Mouse (Mus musculus) kidney, embryonic 16.5 days (tissue): ENCODE measurements at regions not wholly inside any gene's neighbourhood (a gene's known extent, or its start where the extent isn't known, plus 50 kb on each side); places are given as distances from the start of the nearest gene placed in this dataset.

Experiments
- ATAC-seq: fragments of 200-750 bp; cut with Nextera tagmentation; 2 replicates; pipeline ENCODE4 v1.8.0; 2017; ENCODE audit warnings: moderate TSS enrichment; ENCODE audit not compliant: low FRiP score, low TSS enrichment
- H3K27ac ChIP-seq: fragments of 300-500 bp; sonication (generic); 2 replicates; pipeline ENCODE4 v1.5.1; 2014; ENCODE audit warnings: low read length
- H3K27me3 ChIP-seq: fragments of 300-500 bp; sonication (generic); 2 replicates; pipeline ENCODE4 v1.6.1; 2014; ENCODE audit warnings: low read length, control low read depth, mixed read lengths; ENCODE audit not compliant: insufficient read depth
- H3K36me3 ChIP-seq: fragments of 300-500 bp; sonication (generic); 2 replicates; pipeline ENCODE4 v1.6.1; 2014; ENCODE audit warnings: low read length, control low read depth, mixed read lengths; ENCODE audit not compliant: insufficient read depth
- H3K4me1 ChIP-seq: fragments of 300-500 bp; sonication (generic); 2 replicates; pipeline ENCODE4 v1.6.1; 2014; ENCODE audit warnings: low read length, control low read depth, mixed read lengths; ENCODE audit not compliant: insufficient read depth
- H3K4me2 ChIP-seq: fragments of 300-500 bp; sonication (generic); replicated peaks from 2 replicates; pipeline ENCODE4 v1.6.1; 2014; ENCODE audit warnings: low read depth, low read length
- H3K4me3 ChIP-seq: fragments of 300-500 bp; sonication (generic); 2 replicates; pipeline ENCODE4 v1.5.1; 2014; ENCODE audit warnings: mild to moderate bottlenecking, low read length
- H3K9ac ChIP-seq: fragments of 300-500 bp; sonication (generic); replicated peaks from 2 replicates; pipeline ENCODE4 v1.6.1; 2014; ENCODE audit warnings: low read length
- H3K9me3 ChIP-seq: fragments of 300-500 bp; sonication (generic); 2 replicates; pipeline ENCODE4 v1.6.1; 2016; ENCODE audit warnings: low read length, control low read depth
- WGBS: fragments of 180-500 bp; shearing (Covaris S2); extraction: QIAGEN DNeasy Blood & Tissue Kit; methylation state at CpG from one replicate; pipeline ENCODE4 v1.1.7; 2014; 5-methylcytosine and 5-hydroxymethylcytosine counted together

GRCm38 (mm10) chr12:7715091-7715490, 262.4 kb upstream of the Apob start:
- no peak overlapping the region for H3K4me3 ChIP-seq
- no peaks in the 10 kb centered on the region for H3K36me3 ChIP-seq
- no peak for ATAC-seq
- no peaks in the 10 kb centered on the region for H3K9me3 ChIP-seq
- H3K4me2 ChIP-seq: no peak overlapping the region
- no peak overlapping the region for H3K9ac ChIP-seq
- no peak overlapping the region for H3K27ac ChIP-seq
- no peaks in the 10 kb centered on the region for H3K4me1 ChIP-seq
- 88% methylated on average over 4 of the region's 4 CpGs for WGBS
- H3K27me3 ChIP-seq: no peaks in the 10 kb centered on the region

GRCm38 (mm10) chr12:7718556-7718955, 258.9 kb upstream of the Apob start:
- Histone ChIP-seq H3K4me1 (no peaks in the 10 kb centered on the region), H3K27ac (no peak overlapping the region), H3K9ac (no peak overlapping the region), H3K4me2 (no peak overlapping the region), H3K36me3 (no peaks in the 10 kb centered on the region), H3K4me3 (no peak overlapping the region), H3K27me3 (no peaks in the 10 kb centered on the region), H3K9me3 (no peaks in the 10 kb centered on the region)
- WGBS: 79% methylated on average over 2 of the region's 2 CpGs
- no peak for ATAC-seq

GRCm38 (mm10) chr12:7719080-7719479, 258.4 kb upstream of the Apob start:
- Histone ChIP-seq H3K27me3 (no peaks in the 10 kb centered on the region), H3K4me2 (no peak overlapping the region), H3K4me3 (no peak overlapping the region), H3K9ac (no peak overlapping the region), H3K27ac (no peak overlapping the region), H3K4me1 (no peaks in the 10 kb centered on the region), H3K36me3 (no peaks in the 10 kb centered on the region), H3K9me3 (no peaks in the 10 kb centered on the region)
- ATAC-seq: no peak
- WGBS: 67% methylated on average over 4 of the region's 4 CpGs

DNA sequence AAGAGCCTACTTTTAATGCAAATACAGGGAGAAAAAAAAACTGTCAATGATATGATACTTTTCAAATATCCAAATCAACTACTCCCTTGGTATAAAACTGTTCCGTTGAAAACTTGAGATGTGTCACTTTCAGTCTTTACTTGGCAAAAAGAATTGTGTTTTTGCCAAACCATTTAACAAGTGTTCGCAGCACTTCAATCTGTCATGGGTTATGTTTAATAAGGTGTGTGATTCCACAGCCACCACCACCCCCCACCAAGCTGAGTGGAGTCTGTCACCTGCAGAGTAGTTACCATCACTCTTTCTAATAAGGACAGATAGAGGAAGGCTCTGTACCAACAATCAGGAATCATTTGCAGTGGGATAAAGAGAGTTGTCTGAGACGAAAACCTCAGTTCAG, 252.5 kb upstream of the Apob start:
- no peaks in the 10 kb centered on the region for H3K9me3 ChIP-seq
- no peak overlapping the region for H3K9ac ChIP-seq
- H3K36me3 ChIP-seq: no peaks in the 10 kb centered on the region
- no peaks in the 10 kb centered on the region for H3K4me1 ChIP-seq
- H3K4me3 ChIP-seq: no peak overlapping the region
- no peak for ATAC-seq
- H3K27me3 ChIP-seq: no peaks in the 10 kb centered on the region
- WGBS: 87% methylated on average over 3 of the region's 3 CpGs
- no peak overlapping the region for H3K27ac ChIP-seq
- H3K4me2 ChIP-seq: no peak overlapping the region

GRCm38 (mm10) chr12:7738020-7738419, 239.4 kb upstream of the Apob start:
- no peak for ATAC-seq
- Histone ChIP-seq H3K27ac (no peak overlapping the region), H3K4me1 (no peaks in the 10 kb centered on the region), H3K4me2 (no peak overlapping the region), H3K27me3 (no peaks in the 10 kb centered on the region), H3K9me3 (no peaks in the 10 kb centered on the region), H3K9ac (no peak overlapping the region), H3K36me3 (no peaks in the 10 kb centered on the region), H3K4me3 (no peak overlapping the region)
- WGBS: 95% methylated on average over 2 of the region's 2 CpGs

DNA sequence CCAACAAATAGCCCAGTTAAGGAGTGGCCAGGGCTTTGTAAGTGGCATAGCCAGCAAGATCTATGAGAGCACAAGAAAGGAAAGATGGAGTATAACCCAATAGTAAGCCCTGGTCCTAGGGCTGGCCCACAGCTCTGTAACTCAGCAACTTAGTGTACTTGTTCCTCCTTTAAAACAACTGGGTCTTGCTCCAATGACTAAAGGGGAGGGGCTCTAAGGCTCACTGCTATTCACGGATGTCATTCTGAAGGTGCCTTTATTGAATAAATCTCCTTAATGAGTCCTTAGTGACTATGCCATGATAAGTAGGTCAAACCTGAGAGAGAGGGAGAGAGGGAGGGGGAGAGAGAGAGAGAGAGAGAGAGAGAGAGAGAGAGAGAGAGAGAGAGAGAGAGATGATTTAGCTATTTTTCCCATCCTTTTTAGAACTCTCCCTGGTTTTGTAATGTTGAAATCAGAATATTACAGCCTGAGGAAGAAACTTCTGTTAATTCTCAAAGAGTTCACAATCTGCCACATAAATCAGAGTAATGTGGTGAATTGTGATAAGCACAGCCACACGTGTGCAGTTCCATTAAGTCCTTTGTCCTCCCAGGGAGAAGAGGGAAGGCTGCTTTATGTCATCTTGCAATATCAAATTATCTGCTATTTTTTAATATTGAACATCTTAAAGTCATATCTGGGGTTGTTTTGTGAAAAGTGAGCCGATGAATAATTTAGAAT, 238.7 kb upstream of the Apob start:
- no peaks in the 10 kb centered on the region for H3K27me3 ChIP-seq
- H3K4me3 ChIP-seq: no peak overlapping the region
- no peak overlapping the region for H3K9ac ChIP-seq
- no peaks in the 10 kb centered on the region for H3K36me3 ChIP-seq
- no peaks in the 10 kb centered on the region for H3K9me3 ChIP-seq
- no peak for ATAC-seq
- no peak overlapping the region for H3K27ac ChIP-seq
- no peak overlapping the region for H3K4me2 ChIP-seq
- H3K4me1 ChIP-seq: no peaks in the 10 kb centered on the region
- 46% methylated on average over 3 of the region's 3 CpGs for WGBS

GRCm38 (mm10) chr12:7739352-7739994, 238.0 kb upstream of the Apob start:
- Histone ChIP-seq H3K27ac (no peak overlapping the region), H3K9ac (no peak overlapping the region), H3K4me3 (no peak overlapping the region), H3K27me3 (no peaks in the 10 kb centered on the region), H3K4me2 (no peak overlapping the region), H3K4me1 (no peaks in the 10 kb centered on the region), H3K36me3 (no peaks in the 10 kb centered on the region), H3K9me3 (no peaks in the 10 kb centered on the region)
- 68% methylated on average over 5 of the region's 5 CpGs for WGBS
- ATAC-seq: no peak

GRCm38 (mm10) chr12:7746708-7747107, 230.7 kb upstream of the Apob start:
- H3K4me3 ChIP-seq: no peak overlapping the region
- H3K9me3 ChIP-seq: no peaks in the 10 kb centered on the region
- no peaks in the 10 kb centered on the region for H3K4me1 ChIP-seq
- WGBS: 52% methylated on average over 2 of the region's 2 CpGs
- H3K9ac ChIP-seq: no peak overlapping the region
- H3K36me3 ChIP-seq: no peaks in the 10 kb centered on the region
- H3K4me2 ChIP-seq: no peak overlapping the region
- H3K27ac ChIP-seq: no peak overlapping the region
- no peak for ATAC-seq
- no peaks in the 10 kb centered on the region for H3K27me3 ChIP-seq

DNA sequence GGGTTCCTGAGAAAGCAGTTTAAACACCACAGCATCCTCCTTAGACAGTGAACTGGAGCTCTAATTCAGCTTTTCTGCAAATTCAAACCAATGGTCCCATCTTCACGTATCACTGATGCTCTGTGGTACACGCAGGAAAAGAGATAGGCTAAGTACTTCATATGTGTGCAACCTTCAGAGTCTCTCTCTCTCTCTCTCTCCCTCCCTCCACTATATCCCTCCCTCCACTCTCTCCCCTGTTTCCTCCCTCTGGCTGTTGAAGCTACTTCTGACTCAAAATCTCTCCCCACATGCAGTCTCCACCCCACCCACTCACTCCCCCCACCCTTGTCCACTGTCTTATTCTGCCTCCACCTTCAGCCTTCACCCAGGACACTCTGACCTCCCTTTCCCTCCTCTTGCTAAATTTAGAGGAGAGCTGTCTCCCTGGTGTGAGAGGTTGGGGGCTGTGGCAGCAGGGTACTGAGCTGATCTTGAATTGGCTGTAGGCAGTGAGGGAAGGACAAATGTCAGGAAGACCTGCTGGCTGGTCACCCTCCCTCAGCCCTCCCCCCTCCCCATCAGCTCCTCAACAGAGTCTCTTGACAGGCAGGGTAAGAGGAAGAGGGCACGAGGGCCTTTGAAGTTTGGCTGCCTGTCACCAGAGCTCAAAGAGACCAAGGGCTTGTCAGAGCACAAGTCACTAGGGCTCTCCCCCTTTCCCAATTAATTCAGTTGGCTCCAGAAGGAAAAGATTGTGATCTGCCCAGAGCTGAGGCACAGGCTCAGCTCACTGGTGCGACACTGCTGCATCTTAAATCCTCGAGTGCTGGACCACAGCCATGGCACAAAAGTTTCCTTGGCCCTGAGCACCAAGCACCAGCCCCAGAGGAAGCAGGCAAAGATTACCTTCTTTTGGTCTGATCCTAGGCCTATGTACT, 227.9 kb upstream of the Apob start:
- 22% methylated on average over 5 of the region's 5 CpGs for WGBS
- Histone ChIP-seq H3K4me2 (no peak overlapping the region), H3K9ac (no peak overlapping the region), H3K27ac (no peak overlapping the region), H3K9me3 (no peaks in the 10 kb centered on the region), H3K4me1 (no peaks in the 10 kb centered on the region), H3K36me3 (no peaks in the 10 kb centered on the region), H3K4me3 (no peak overlapping the region), H3K27me3 (no peaks in the 10 kb centered on the region)
- peak; percentile 70; the same call in 1 of the 2 replicates for ATAC-seq
